Mouse (Mus musculus) T-helper 2 cell (primary cell): ENCODE measurements at regions not wholly inside any gene's neighbourhood (a gene's known extent, or its start where the extent isn't known, plus 50 kb on each side); places are given as distances from the start of the nearest gene placed in this dataset.

Source experiments
- in situ Hi-C: fragments of 300-600 bp; cut with MboI, MseI; formaldehyde crosslinking; loops from one replicate; pipeline ENCODE4 v1.15.1; 2025; ENCODE audit warnings: high pct_unique_total_duplicates

GRCm38 (mm10) chr6:31260645-31261345, 137.7 kb upstream of the Mkln1 start:
- in situ Hi-C loops, result no loop called here

GRCm38 (mm10) chr6:31261797-31262540, 136.6 kb upstream of the Mkln1 start:
- in situ Hi-C loops, result no loop called here

GRCm38 (mm10) chr6:31262651-31263050, 135.9 kb upstream of the Mkln1 start:
- in situ Hi-C loops, result no loop called here

DNA sequence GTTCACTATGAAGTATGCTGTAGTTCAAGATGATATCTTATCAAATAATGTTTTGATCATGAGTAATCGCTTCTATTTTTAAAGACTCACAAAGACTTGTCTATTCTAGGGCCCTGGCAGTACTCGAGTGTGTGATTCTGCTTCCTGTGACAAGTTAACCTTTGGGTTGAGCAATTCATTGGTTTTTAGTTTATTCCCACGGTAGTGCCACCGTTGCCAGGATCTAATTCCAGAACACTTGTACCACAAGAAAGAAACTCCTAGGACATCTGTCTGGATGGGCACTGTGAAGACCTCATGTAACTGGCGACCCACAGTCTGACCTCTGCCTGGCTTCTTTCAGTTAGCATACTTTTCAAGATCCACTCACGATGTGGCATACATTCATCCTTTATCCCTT, 134.7 kb upstream of the Mkln1 start:
- in situ Hi-C loops, result no loop called here

- in situ Hi-C loops, result no loop called here
These were observed 132.0 kb upstream of the Mkln1 start for GRCm38 (mm10) chr6:31266441-31267040.

DNA sequence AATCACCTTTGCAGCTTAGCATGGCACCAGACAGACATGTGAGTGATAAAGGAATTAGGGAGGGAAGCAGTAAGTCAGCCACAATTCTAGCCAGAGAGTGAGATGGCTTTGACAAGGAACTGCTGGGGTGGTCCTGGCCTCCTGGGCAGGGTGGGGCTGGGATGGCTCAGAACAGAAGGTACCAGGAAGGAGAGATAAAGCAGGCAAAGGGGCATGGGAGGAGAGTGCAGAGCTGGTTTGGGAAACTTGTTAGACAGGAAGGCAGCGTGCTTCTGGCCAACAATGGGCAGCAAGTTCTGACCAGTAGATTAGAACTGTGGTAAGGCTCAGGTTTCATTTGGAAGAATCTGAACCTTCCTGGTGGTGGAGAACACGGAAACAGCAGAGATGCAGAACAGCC, 130.5 kb upstream of the Mkln1 start:
- in situ Hi-C loops, result no loop called here

GRCm38 (mm10) chr6:31273816-31274215, 124.7 kb upstream of the Mkln1 start:
- in situ Hi-C loops, result no loop called here

- in situ Hi-C loops, result no loop called here
These were observed 124.3 kb upstream of the Mkln1 start for GRCm38 (mm10) chr6:31274236-31274635.

GRCm38 (mm10) chr6:31277792-31278191, 120.7 kb upstream of the Mkln1 start:
- in situ Hi-C loops, result no loop called here

GRCm38 (mm10) chr6:31283973-31284372, 114.6 kb upstream of the Mkln1 start:
- in situ Hi-C loops, result no loop called here

- in situ Hi-C loops, result no loop called here
These were observed 114.1 kb upstream of the Mkln1 start for GRCm38 (mm10) chr6:31284390-31284789.

- in situ Hi-C loops, result no loop called here
These were observed 113.5 kb upstream of the Mkln1 start for GRCm38 (mm10) chr6:31285064-31285463.

DNA sequence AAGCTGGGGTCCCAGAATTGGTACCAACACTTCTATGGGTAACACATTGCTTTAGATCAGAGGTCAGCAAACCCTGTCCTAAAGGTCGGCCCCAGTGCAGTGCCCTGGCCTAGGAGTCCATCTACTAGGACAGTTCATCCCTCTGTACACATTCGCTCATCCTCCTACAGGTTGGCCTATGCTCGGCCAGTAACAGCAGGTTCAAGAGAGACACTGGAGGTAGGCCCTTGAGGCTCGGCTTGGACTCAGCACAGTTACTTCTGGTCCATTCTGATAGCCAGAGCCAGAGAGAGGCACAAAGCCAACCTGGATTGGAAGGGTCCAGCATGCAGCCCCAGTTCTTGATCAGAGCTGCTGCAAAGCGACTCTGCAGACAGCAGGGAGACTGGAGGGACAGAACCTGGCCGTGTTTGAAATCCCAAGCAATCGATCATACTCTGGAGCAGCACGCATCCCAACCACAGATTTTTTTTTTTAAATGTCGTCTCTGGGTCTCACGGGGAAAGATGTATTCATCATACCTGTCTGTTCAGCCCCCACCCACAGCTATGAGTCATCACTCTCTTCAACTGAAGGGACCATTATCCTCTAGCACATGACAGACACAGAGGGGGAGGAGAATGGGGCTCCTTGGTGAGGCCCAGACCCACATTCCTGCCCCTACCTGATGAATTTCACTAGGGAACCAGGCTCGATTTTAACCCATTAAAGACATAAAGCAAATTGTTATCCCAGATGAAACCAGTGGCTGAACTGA, 112.4 kb upstream of the Mkln1 start:
- in situ Hi-C loops, result no loop called here

DNA sequence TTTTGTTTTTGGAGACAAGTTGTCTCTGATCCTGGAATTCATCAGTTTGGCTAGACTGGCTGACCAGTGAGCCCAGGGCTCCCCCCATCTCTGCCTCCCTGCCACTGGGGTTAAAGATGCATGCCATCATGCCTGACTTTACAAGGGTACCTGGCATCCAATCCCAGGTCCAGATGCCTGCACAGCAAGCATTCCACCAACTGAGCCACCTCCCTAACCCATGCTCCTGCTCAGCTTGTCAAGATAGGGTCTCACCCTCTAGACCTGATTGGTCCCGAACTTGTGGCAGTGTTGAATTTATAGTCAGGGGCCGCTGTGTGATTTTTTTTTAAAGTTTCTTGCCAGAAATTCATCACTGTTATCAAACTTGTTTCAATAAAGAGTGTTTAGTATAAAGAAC, 111.4 kb upstream of the Mkln1 start:
- in situ Hi-C loops, result no loop called here

GRCm38 (mm10) chr6:31287686-31288085, 110.8 kb upstream of the Mkln1 start:
- in situ Hi-C loops, result no loop called here

GRCm38 (mm10) chr6:31288421-31289233, 109.9 kb upstream of the Mkln1 start:
- in situ Hi-C loops, result no loop called here

DNA sequence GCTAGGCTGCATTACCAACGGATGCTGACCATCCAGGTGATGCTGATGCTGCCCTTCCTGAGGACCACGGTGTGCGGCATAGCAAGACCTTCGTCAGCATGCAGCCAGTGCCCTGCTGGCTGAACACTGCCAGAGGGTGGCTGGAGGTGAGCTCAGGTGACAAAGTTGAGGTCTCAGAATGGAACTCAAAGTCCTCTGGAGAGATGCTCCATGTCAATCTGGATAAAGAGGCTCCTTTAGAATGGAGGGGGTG, 109.4 kb upstream of the Mkln1 start:
- in situ Hi-C loops, result no loop called here

DNA sequence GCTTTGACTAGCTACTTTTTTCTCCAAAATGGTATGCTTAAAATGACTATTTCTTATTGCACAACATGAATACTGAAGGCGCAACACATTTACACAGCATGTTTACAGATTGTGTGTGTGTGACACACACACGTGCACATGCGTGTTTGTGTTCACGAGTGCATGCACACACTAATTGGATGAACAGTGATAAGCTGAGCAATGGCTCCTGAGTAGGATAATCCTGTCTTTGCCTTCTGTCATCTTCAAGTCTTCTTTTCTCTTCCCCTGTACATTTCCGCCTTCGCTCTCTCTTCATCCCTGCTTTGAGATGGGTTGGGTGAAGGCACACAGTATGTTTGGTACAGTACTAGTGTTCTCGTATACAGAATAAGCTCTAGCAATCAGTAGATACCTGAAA, 106.5 kb upstream of the Mkln1 start:
- in situ Hi-C loops, result no loop called here

DNA sequence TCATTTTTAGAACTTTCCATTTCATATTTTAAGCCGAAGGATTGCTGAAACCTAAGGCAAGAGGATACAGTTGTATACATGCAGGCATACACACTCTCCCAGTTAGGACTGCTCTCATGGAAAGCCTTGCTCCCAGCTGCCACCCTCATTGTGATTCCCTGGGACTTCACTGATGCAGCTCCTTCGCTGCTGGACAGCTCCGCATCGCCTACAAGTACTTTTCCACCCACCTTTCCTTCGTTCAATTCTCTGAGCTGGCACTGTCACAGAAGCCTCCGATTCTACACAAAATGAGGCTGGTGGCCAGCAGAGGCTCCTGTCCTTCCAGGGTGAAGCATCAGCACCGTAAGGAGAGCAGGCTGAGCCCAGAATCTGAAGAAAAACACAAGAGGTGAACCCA, 105.5 kb upstream of the Mkln1 start:
- in situ Hi-C loops, result no loop called here

DNA sequence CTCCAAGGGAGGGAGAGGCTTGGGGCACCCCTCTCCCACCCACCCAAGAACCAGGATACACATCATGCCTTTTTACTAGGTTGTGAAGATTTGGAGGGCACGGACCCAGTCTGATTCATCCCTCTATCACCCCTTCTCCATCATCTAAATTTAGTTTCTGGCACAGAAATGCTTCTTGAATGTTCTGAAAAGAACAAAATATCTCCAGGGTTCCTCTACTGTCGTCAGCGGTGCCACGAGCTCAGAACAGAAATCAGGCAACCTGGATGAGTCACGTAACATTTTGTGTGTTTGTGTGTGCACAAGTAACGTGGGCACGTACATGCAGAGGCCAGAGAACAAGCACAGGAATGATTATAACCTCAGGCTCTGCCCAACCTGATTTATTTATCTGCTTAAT, 99.1 kb upstream of the Mkln1 start:
- in situ Hi-C loops, result no loop called here

DNA sequence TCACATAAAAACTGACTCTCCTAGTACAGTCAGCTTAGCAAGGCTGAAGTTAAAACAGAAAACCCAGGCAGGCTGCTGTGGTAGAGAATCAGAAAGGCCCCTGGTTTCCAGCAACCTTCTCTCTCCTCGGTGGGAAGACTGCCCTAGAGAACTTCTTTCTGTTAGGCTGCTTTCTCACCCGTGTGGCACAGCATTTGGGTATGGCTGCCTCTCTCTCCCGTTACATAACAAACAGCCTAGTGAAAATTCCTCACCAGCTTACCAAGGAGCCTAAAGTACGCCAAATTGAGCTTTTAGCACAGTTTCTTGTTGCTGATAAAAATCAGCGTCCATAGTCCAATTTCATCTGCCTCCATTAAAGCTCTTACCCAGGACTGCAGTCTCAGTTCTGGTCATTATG, 92.8 kb upstream of the Mkln1 start:
- in situ Hi-C loops, result no loop called here
